Mouse (Mus musculus) yolk sac, embryonic 10.5 days (tissue): ENCODE data around the gene Fbn1.
A peak's percentile ranks its signal among the peaks of the same experiment; 100 is the strongest.

ENCODE experiments used
- DNase-seq: peaks from one replicate; pipeline ENCODE4 v3.0.0-alpha.2; 2017; ENCODE audit warnings: low spot score

Fbn1 gene

GRCm38 (mm10) chr2:125498216-125498615, 9.6 kb downstream of the Fbn1 start:
- DNase-seq = no peak

DNA sequence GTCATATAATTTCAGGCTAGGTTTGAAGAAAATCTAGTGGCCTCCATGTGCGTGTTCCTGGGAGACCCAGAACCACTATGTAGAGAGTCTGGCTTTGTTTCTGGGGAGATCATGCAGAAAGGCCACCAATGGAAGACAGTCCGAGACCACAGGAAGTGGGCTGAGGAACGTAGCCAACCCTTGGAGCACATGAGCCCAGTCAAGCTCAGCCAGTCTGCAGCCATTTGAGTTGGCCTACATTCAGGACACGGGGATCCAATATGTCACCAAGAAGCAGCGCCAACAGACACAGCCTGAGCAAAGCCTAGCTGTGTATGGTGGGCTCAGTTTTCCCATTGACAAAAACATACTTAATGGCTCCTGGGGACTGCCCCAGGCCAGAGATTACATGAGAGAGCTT, 11.1 kb downstream of the Fbn1 start:
- no peak for DNase-seq

DNA sequence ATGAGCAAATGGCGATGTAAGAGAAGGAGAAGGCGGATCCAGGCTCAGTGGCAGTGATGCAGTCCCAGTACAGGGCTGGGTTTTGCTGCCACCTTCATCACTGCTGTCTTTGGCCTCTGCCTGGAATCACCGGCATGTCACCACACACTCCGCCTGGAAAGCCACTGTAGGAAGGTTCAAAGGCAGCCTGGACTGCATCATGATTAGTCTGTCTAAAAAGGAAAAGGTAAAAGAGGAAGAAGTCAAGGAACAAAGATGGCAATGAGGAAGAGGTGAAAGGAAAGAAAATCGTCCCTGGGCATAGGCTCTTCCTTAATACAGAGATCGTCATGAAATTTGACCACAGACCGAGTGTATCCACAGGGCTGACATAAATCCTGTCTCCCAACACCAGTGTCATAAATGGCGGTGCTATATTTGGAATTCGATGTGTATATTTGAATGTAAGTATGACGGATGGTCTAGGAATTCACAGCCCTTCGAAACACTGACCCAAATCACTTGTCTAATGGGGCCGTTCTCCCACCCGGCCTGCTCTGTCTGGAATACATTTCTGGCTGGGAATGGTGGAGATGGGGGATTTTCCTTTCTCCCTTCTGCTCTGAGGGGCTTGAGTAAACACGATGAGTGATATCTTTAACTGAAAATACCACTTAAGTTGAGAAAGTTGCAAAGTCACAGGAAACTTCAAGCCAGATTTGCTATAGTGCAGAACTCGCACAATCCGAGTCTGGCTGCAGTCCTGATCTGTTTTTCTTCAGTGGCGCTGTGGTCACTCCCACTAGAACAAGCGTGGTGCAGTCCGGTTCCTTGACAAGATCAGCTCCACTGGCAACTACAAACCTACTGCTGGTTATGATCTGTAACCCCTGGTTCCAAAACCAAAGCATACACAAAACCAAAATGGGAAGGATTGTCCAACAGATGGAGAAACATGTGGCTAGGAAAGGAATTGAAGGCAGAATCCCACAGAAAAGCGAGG, 12.7 kb downstream of the Fbn1 start:
- DNase-seq = peak; percentile 34

GRCm38 (mm10) chr2:125494291-125494690, 13.5 kb downstream of the Fbn1 start:
- no peak for DNase-seq

- DNase-seq = no peak
Measured at GRCm38 (mm10) chr2:125492050-125492900, 15.5 kb downstream of the Fbn1 start.

DNA sequence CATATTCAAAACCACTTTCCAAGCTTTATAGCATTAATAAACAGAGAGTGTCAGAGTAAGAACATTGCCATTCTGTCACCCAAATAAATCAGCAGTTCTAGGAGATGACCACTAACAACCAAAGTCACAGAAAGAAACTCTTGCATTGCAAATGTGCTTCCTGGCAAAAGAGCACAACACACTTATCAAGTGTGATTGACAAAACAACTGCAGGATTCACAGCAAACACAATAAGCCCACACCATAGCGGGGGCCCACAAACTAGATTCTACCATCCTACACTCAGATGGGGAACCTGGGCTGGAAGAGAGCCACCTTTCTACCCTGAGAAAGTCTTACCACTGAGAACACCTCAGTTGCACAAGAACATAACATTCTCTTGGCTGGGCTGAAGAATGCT, 17.8 kb downstream of the Fbn1 start:
- DNase-seq = no peak

- no peak for DNase-seq
Measured at GRCm38 (mm10) chr2:125484910-125485309, 22.9 kb downstream of the Fbn1 start.

DNA sequence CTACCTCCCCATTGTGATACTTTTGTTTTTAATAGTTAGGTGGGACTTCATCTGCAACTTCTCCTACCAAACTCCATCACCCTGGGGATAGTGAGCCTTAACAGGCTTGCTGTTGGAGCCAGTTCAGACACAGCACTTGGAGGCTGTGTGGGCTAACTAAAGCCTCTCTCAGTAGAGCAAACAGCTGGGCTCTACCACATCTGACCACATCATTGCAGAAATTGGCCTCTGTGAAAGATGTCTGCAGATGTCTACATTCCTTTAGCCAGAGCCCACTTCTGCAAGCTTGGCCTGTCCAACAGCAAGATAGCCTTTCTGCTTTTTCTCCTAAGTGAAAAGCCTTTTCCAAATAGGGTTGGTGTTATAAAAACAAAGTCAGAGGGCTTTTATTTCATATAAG, 23.6 kb downstream of the Fbn1 start:
- DNase-seq = no peak

DNA sequence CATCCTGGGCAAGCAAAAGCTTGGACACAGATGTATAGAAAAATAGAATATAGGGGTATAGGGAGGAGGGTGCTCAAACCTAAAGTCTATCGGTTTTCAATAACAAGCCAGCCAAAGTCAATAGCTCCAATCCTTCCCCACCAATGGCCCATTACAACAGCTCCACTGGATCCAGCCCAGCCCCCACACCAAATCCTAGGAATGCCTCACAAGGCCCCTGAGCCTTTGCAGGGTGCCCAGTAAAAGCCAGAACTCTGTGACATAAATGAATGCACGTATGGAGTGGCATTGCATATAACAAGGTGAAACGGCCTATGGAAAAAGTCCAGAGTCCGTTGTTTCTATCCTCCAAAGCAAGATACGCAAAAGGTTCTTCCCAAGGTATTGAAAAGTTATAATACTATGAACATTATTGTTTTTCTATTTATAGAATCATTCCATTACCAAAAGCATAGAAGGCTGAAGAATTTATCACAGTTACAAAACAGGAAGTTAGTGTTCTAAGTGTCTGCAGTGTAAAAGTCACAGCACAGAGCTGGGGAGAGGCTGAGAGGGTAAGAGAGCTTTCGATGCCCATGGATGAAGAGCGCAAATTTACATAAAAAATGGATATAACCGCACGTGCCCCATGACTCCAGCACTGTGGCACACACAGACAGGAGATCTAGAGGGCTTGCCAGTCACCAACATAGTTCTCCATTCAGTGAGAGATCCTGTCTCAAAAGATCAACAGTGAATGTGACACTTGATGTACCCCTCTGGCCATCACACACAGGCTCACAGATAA, 26.1 kb downstream of the Fbn1 start:
- DNase-seq = no peak

GRCm38 (mm10) chr2:125481116-125481515, 26.7 kb downstream of the Fbn1 start:
- DNase-seq = no peak

DNA sequence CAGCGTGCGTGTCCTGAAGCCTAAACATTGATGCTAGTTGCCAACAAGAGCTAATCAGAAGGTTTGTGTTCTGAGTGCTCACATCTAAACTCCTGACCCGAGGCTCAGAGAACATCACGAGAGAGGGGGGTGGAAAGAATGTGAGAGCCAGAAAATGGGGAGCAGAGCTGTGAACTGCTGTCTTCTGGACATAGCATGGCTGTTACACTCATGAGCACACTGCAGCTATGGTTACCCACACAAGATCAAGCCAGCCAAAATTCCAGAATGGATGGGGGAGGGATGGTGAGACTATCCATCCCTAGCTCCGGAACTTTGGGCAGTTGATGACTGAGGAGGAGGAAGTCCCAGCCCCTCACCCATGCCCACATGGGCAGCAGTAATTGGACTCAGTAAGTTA, 27.7 kb downstream of the Fbn1 start:
- no peak for DNase-seq

- DNase-seq = no peak
Measured at GRCm38 (mm10) chr2:125478705-125479104, 29.1 kb downstream of the Fbn1 start.

DNA sequence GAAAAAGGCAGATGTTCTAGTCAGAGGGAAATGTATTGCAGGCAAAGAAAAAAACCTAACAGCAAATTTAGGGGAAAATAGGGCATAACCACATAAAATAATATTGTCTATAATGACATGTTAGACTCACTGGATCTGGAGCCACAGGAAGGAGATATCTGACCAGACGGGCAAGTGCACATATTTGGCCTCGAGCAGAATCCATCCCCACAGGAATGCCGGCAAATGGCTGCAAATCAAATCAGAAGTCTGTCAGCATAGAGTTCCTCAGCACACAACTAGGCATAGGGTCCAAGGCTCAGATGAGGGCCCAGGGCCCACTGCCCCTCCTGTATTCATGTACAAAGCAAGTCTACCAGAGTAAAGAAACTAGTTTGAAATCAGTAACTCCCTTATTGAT, 30.4 kb downstream of the Fbn1 start:
- no peak for DNase-seq

DNA sequence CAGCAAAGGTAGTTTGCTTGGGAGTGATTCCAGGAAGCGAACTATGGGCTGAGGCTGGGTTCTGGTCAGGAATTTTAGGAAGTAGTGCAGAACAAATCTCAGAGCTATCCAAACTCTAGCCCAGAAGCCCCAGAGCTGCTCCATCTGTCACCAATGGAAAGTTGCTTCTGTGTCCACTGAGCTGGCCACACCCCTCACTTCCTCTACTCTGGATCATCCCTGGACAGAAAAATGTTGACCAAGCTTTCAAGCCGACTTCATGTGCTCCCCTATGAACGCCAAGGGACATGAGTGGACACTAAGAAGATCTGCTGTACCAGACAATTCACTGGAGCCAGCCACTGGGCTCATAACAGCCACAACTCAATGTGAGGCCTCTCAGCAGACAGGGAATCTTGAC, 31.6 kb downstream of the Fbn1 start:
- DNase-seq = no peak

DNA sequence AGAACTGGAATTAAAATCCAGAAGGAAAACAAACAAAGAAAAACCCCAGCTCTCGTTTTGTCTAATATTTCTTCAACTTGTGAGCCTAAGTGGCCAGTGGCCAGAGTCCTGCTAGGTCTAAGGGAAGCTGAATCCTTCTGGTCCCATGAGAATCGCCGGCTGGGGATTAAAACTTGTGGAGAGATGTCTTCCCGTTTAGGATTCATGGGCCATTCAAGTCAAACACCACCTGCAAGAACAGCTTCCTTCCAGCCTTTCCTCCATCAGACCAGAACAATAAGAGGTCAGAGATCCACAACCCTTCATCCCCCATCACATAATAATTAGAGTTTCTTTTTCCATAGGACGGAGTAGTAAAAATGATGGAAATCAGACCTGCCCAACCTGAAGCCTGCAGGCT, 33.1 kb downstream of the Fbn1 start:
- no peak for DNase-seq

DNA sequence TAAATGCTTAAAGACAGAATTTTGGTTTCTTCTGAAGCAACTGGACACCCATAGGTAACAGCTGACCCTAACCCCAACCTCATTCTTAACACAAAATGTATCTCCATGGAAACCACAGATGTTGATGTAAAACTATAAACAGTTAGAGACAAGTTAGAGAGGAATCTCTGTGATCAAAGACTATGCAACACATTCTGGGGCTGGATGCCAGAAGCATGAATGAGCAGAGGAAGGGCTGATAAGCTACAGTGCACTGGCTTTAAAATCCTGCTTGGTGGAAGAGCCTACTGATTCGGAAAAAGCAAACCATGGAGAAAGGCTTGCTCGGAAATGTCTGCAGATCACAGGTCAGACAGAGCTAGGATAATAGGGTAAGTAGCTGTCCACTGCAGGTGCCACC, 34.6 kb downstream of the Fbn1 start:
- DNase-seq = peak; percentile 19

- DNase-seq = no peak
Measured at GRCm38 (mm10) chr2:125471721-125472120, 36.1 kb downstream of the Fbn1 start.

GRCm38 (mm10) chr2:125470553-125471295, 37.1 kb downstream of the Fbn1 start:
- DNase-seq = no peak

GRCm38 (mm10) chr2:125464036-125464435, 43.8 kb downstream of the Fbn1 start:
- DNase-seq = no peak

DNA sequence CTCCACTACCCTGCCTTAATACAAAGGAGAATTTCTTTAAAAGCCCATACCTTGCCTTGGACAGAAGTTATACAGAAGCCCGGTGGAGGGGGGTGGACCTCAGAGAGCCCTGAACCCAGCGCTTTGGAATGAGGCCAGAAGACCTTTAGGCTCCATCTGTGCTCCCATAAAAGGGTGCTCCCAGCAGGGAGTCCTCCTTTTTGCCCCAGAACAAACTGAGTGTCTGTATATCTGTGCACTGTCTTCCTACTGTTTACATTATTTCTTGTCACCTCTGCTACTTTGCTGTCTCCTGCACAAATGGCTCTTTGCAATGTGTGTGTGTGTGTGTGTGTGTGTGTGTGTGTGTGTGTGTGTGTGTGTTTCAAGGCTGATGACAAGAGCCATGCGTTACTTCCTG, 48.7 kb downstream of the Fbn1 start:
- no peak for DNase-seq

- DNase-seq = no peak
Measured at GRCm38 (mm10) chr2:125456059-125456789, 51.6 kb downstream of the Fbn1 start.
